12 mouse cellular contexts compared by ENCODE assay signal in genomic region chr19:44108996-44109395, GRCm38 (mm10). TPM values are rescaled to one million over a fixed set of nuclear protein-coding genes. Genes with fewer than 3 reads are reported as not detected.
DNase-seq lines count a peak whose midpoint lies in the region; ATAC-seq and TF ChIP-seq lines count a peak whose summit lies in the region.
"Had no signal": no experiment of that assay in that cellular context is flagged by ENCODE, and none has a peak within 500 bp of the region (broad histone marks: within the 10 kb centered on the region; RNA-seq: fewer than 3 reads in every experiment).

No protein-coding gene starts in this region.

- TF ChIP-seq EP300 in MEL (IDR thresholded peaks at IDR 0.05; ENCODE audit: low read depth in 1 of 2, low read length in 2 of 2) = no peak

- no peak for TF ChIP-seq RAD21 in MEL (IDR thresholded peaks at IDR 0.05; ENCODE audit: low read depth, low read length)

- no peak overlapping the region for H3K27ac ChIP-seq in kidney, embryonic 14.5 days (ENCODE audit: low read depth, low read length)
- H3K27ac ChIP-seq in MEL (ENCODE audit: control insufficient read depth, low read depth, low read length) = no peak overlapping the region
- no peak overlapping the region for H3K27ac ChIP-seq in midbrain, embryonic 14.5 days (replicated peaks; ENCODE audit: low read depth, low read length)
- H3K27ac ChIP-seq: forebrain, embryonic 12.5 days; hindbrain, embryonic 13.5 days; liver, embryonic 14.5 days had no signal

- H3K79me2 ChIP-seq in MEL (ENCODE audit: control insufficient read depth, insufficient read depth, low read length, poor library complexity) = peaks cover 28% of the 10 kb centered on the region

- no peak overlapping the region for H3K9ac ChIP-seq in kidney, embryonic 14.5 days (ENCODE audit: low read depth, low read length)
- H3K9ac ChIP-seq in MEL (ENCODE audit: control insufficient read depth, low read depth, low read length, poor library complexity, severe bottlenecking) = no peak overlapping the region
- no peak overlapping the region for H3K9ac ChIP-seq in midbrain, embryonic 14.5 days (replicated peaks; ENCODE audit: low read length)
- H3K9ac ChIP-seq: forebrain, embryonic 12.5 days; hindbrain, embryonic 13.5 days; liver, embryonic 14.5 days had no signal

- TF ChIP-seq CTCF in MEL (IDR thresholded peaks at IDR 0.05 in 2 of 3, conservative IDR thresholded peaks at IDR 0.05 in 1 of 3; ENCODE audit: control insufficient read depth in 1 of 3, insufficient read depth in 1 of 3, low read depth in 2 of 3, low read length in 3 of 3, poor library complexity in 1 of 3, severe bottlenecking in 1 of 3) = no peak

- no peak overlapping the region for H3K4me2 ChIP-seq in kidney, embryonic 14.5 days (replicated peaks; ENCODE audit: low read depth, low read length)
- H3K4me2 ChIP-seq in midbrain, embryonic 14.5 days (ENCODE audit: low read length) = no peak overlapping the region

- H3K27me3 ChIP-seq in kidney, embryonic 14.5 days (ENCODE audit: control insufficient read depth, insufficient read depth, low read length) = no peaks in the 10 kb centered on the region
- H3K27me3 ChIP-seq in MEL (ENCODE audit: control insufficient read depth in 1 of 2, insufficient read depth in 2 of 2, low read length in 2 of 2) = no peaks in the 10 kb centered on the region
- no peaks in the 10 kb centered on the region for H3K27me3 ChIP-seq in midbrain, embryonic 14.5 days (ENCODE audit: control insufficient read depth, insufficient read depth, low read length)
- H3K27me3 ChIP-seq: forebrain, embryonic 12.5 days; hindbrain, embryonic 13.5 days had no signal

- peaks cover 17% of the 10 kb centered on the region for H3K4me1 ChIP-seq in kidney, embryonic 14.5 days (ENCODE audit: control insufficient read depth, insufficient read depth, low read length)
- peaks cover 14 to 17% of the 10 kb centered on the region in 2 experiments for H3K4me1 ChIP-seq in MEL (ENCODE audit: control insufficient read depth in 1 of 2, insufficient read depth in 2 of 2, low read length in 2 of 2)
- peaks cover 15% of the 10 kb centered on the region for H3K4me1 ChIP-seq in midbrain, embryonic 14.5 days (ENCODE audit: control insufficient read depth, insufficient read depth, low read length)

- H3K9me3 ChIP-seq in kidney, embryonic 14.5 days (ENCODE audit: control insufficient read depth, low read length) = no peaks in the 10 kb centered on the region
- H3K9me3 ChIP-seq in MEL (replicated peaks; ENCODE audit: insufficient read depth, low read length) = no peaks in the 10 kb centered on the region
- no peaks in the 10 kb centered on the region for H3K9me3 ChIP-seq in midbrain, embryonic 14.5 days (ENCODE audit: control insufficient read depth, low read length)
- H3K9me3 ChIP-seq: forebrain, embryonic 12.5 days; hindbrain, embryonic 13.5 days had no signal

- H3K36me3 ChIP-seq in kidney, embryonic 14.5 days (ENCODE audit: control insufficient read depth, insufficient read depth, low read length) = peaks cover 38% of the 10 kb centered on the region
- H3K36me3 ChIP-seq in MEL (ENCODE audit: control insufficient read depth in 1 of 2, insufficient read depth in 2 of 2, low read length in 2 of 2) = peaks cover 6 to 28% of the 10 kb centered on the region in 2 experiments
- H3K36me3 ChIP-seq in midbrain, embryonic 14.5 days (ENCODE audit: control insufficient read depth, insufficient read depth, low read length) = peaks cover 36% of the 10 kb centered on the region

- peak; percentile 43 for DNase-seq in kidney, adult 18-20 months
- DNase-seq in MEL (ENCODE audit: low read depth, low spot score) (peak; percentile 18), MN1 (ENCODE audit: low spot score) (no peak)
- DNase-seq in adrenal gland, adult 8-10 months = peak; percentile 73
- peak; percentile 49 for DNase-seq in lung, postnatal 10 days
- DNase-seq in midbrain, embryonic 14.5 days = no peak
- DNase-seq: right cerebral cortex, postnatal 25 days; thymus, adult 2 months had no signal

- no peak overlapping the region for H3K4me3 ChIP-seq in kidney, embryonic 14.5 days (ENCODE audit: low read length)
- H3K4me3 ChIP-seq in MEL (ENCODE audit: control insufficient read depth in 1 of 2, insufficient read depth in 1 of 2, low read depth in 2 of 2, low read length in 2 of 2) = no peak overlapping the region
- no peak overlapping the region for H3K4me3 ChIP-seq in midbrain, embryonic 14.5 days (replicated peaks; ENCODE audit: low read depth, low read length)
- H3K4me3 ChIP-seq: forebrain, embryonic 12.5 days; hindbrain, embryonic 13.5 days had no signal

- no peak for TF ChIP-seq POLR2A in MEL (IDR thresholded peaks at IDR 0.05; ENCODE audit: control insufficient read depth in 1 of 2, insufficient read depth in 1 of 2, low read depth in 1 of 2, low read length in 2 of 2, poor library complexity in 1 of 2)

- no peak for ATAC-seq in kidney, embryonic 14.5 days (ENCODE audit: low FRiP score, low TSS enrichment)
- ATAC-seq in midbrain, embryonic 14.5 days (ENCODE audit: low FRiP score, low TSS enrichment) = no peak

TF ChIP-seq in MEL, 35 proteins besides CTCF, POLR2A, EP300 and RAD21:
- no peak for TF ChIP-seq POLR2AphosphoS5 (IDR thresholded peaks at IDR 0.05; ENCODE audit: borderline replicate concordance, low read depth, low read length)
- no peak for TF ChIP-seq HCFC1 (IDR thresholded peaks at IDR 0.05; ENCODE audit: low read depth, low read length)
- TF ChIP-seq BHLHE40 (IDR thresholded peaks at IDR 0.05; ENCODE audit: borderline replicate concordance, low read depth, low read length) = no peak
- TF ChIP-seq MEF2A (IDR thresholded peaks at IDR 0.05; ENCODE audit: extremely low read depth, insufficient replicate concordance, low read depth, low read length, poor library complexity, severe bottlenecking) = no peak
- TF ChIP-seq CHD1 (IDR thresholded peaks at IDR 0.05; ENCODE audit: low read depth, low read length) = no peak
- TF ChIP-seq E2F4 (IDR thresholded peaks at IDR 0.05; ENCODE audit: borderline replicate concordance, low read depth, low read length) = no peak
- TF ChIP-seq MAFK (IDR thresholded peaks at IDR 0.05; ENCODE audit: borderline replicate concordance, low read depth, low read length) = no peak
- no peak for TF ChIP-seq TAL1 (IDR thresholded peaks at IDR 0.05; ENCODE audit: low read length)
- TF ChIP-seq ZMIZ1 (IDR thresholded peaks at IDR 0.05; ENCODE audit: low read depth, low read length) = no peak
- TF ChIP-seq ELF1 (IDR thresholded peaks at IDR 0.05; ENCODE audit: low read depth, low read length) = no peak
- TF ChIP-seq SIN3A (IDR thresholded peaks at IDR 0.05; ENCODE audit: low read length) = no peak

RNA-seq across cellular contexts. Expression of gene Chuk, which starts 1.7 kb away (rescaled TPM):
- polyA plus RNA-seq in kidney, embryonic 14.5 days (2014; fragmentation: Nextera tagmentation; extraction: Ambion mirVana) = 39.1 and 54.6 TPM in 2 replicates
- total RNA-seq in MEL (2012; rRNA removed) = 55.9 and 58.3 TPM in 2 replicates
- 100 to 1,000 TPM in 1 of 2 experiments, 10 to 100 TPM in 1; 50.5 to 463 TPM for polyA plus RNA-seq in MEL (2012; ENCODE audit: insufficient read depth in 1 of 2, insufficient read length in 2 of 2, low read depth in 1 of 2, low replicate concordance in 2 of 2, missing spikeins in 1 of 2)
- total RNA-seq in adrenal gland, adult 8-10 months (2022) = 100 to 1,000 TPM in 2 of 4 experiments, 10 to 100 TPM in 2; 74.5 to 111 (median 93.4) TPM
- polyA plus RNA-seq in midbrain, embryonic 14.5 days (2014; fragmentation: Nextera tagmentation; extraction: Ambion mirVana) = 59.2 and 60.1 TPM in 2 replicates

RNA-seq across cellular contexts. Expression of gene Cwf19l1, which starts 26.7 kb away (rescaled TPM):
- polyA plus RNA-seq in kidney, embryonic 14.5 days (2014; fragmentation: Nextera tagmentation; extraction: Ambion mirVana) = 26.2 and 39.2 TPM in 2 replicates
- 28.2 and 29.0 TPM in 2 replicates for total RNA-seq in MEL (2012; rRNA removed)
- 10 to 100 TPM in 1 of 2 experiments, not detected in 1; 68.6 TPM for polyA plus RNA-seq in MEL (2012; ENCODE audit: insufficient read depth in 1 of 2, insufficient read length in 2 of 2, low read depth in 1 of 2, low replicate concordance in 2 of 2, missing spikeins in 1 of 2)
- 10 to 100 TPM; 24.0 to 35.8 (median 30.0) TPM for total RNA-seq in adrenal gland, adult 8-10 months (2022)
- polyA plus RNA-seq in midbrain, embryonic 14.5 days (2014; fragmentation: Nextera tagmentation; extraction: Ambion mirVana) = 31.2 and 38.4 TPM in 2 replicates

RNA-seq across cellular contexts. Expression of gene Bloc1s2, which starts 37.2 kb away (rescaled TPM):
- 95.1 and 117 TPM in 2 replicates for polyA plus RNA-seq in kidney, embryonic 14.5 days (2014; fragmentation: Nextera tagmentation; extraction: Ambion mirVana)
- 171 and 193 TPM in 2 replicates for total RNA-seq in MEL (2012; rRNA removed)
- polyA plus RNA-seq in MEL (2012; ENCODE audit: insufficient read depth in 1 of 2, insufficient read length in 2 of 2, low read depth in 1 of 2, low replicate concordance in 2 of 2, missing spikeins in 1 of 2) = 100 to 1,000 TPM in 1 of 2 experiments, not detected in 1; 151 TPM
- total RNA-seq in adrenal gland, adult 8-10 months (2022) = 10 to 100 TPM; 35.7 to 40.9 (median 39.5) TPM
- polyA plus RNA-seq in midbrain, embryonic 14.5 days (2014; fragmentation: Nextera tagmentation; extraction: Ambion mirVana) = 166 and 176 TPM in 2 replicates

RNA-seq across cellular contexts. Expression of gene Erlin1, which starts 39.4 kb away (rescaled TPM):
- polyA plus RNA-seq in kidney, embryonic 14.5 days (2014; fragmentation: Nextera tagmentation; extraction: Ambion mirVana) = 29.7 and 39.0 TPM in 2 replicates
- total RNA-seq in MEL (2012; rRNA removed) = 23.8 and 25.0 TPM in 2 replicates
- 100 to 1,000 TPM in 1 of 2 experiments, 10 to 100 TPM in 1; 39.5 to 108 TPM for polyA plus RNA-seq in MEL (2012; ENCODE audit: insufficient read depth in 1 of 2, insufficient read length in 2 of 2, low read depth in 1 of 2, low replicate concordance in 2 of 2, missing spikeins in 1 of 2)
- total RNA-seq in adrenal gland, adult 8-10 months (2022) = 10 to 100 TPM; 18.5 to 34.0 (median 26.5) TPM
- 15.1 and 16.3 TPM in 2 replicates for polyA plus RNA-seq in midbrain, embryonic 14.5 days (2014; fragmentation: Nextera tagmentation; extraction: Ambion mirVana)

Comparison
In these comparisons a context has a peak if more than half of its experiments do, and no peak if none do; other contexts are left out.
1. DNase-seq: peak in kidney, adult 18-20 months (single experiment), MEL (single experiment), adrenal gland, adult 8-10 months (single experiment) and lung, postnatal 10 days (single experiment); none in midbrain, embryonic 14.5 days (single experiment) and MN1 (single experiment).